Mouse (Mus musculus) liver, postnatal 0 days (tissue): ENCODE results near the gene Pnpla8. TPM values are rescaled to one million over a fixed set of nuclear protein-coding genes. Genes with fewer than 3 reads are reported as not detected.

Experiments used
- ATAC-seq: fragments of 200-750 bp; cut with Nextera tagmentation; 2 replicates; pipeline ENCODE4 v1.8.0; 2017; ENCODE audit warnings: mild to moderate bottlenecking, moderate library complexity
- DNase-seq: peaks from one replicate; pipeline ENCODE4 v3.0.0-alpha.2; 2016
- H3K27ac ChIP-seq: fragments of 300-500 bp; sonication (generic); 2 replicates; pipeline ENCODE4 v1.5.1; 2014; ENCODE audit warnings: antibody characterized with exemption, moderate library complexity, mild to moderate bottlenecking, low read depth
- H3K27me3 ChIP-seq: fragments of 300-500 bp; sonication (generic); 2 replicates; pipeline ENCODE4 v1.6.1; 2014; ENCODE audit warnings: low read length, control low read depth, mixed read lengths; ENCODE audit not compliant: insufficient read depth
- H3K36me3 ChIP-seq: fragments of 300-500 bp; sonication (generic); replicated peaks from 2 replicates; pipeline ENCODE4 v1.6.1; 2014; ENCODE audit warnings: mild to moderate bottlenecking, control low read depth, low read length, moderate library complexity, mixed read lengths; ENCODE audit not compliant: insufficient read depth
- H3K4me1 ChIP-seq: fragments of 300-500 bp; sonication (generic); 2 replicates; pipeline ENCODE4 v1.6.1; 2014; ENCODE audit warnings: antibody characterized with exemption, mild to moderate bottlenecking, control low read depth; ENCODE audit not compliant: insufficient read depth
- H3K4me2 ChIP-seq: fragments of 300-500 bp; sonication (generic); 2 replicates; pipeline ENCODE4 v1.6.1; 2014; ENCODE audit warnings: low read depth, mild to moderate bottlenecking, low read length, moderate library complexity, mixed read lengths
- H3K4me3 ChIP-seq: fragments of 300-500 bp; sonication (generic); 2 replicates; pipeline ENCODE4 v1.5.1; 2014; ENCODE audit warnings: low read depth, low read length
- H3K9ac ChIP-seq: fragments of 300-500 bp; sonication (generic); replicated peaks from 2 replicates; pipeline ENCODE4 v1.6.1; 2014; ENCODE audit warnings: mild to moderate bottlenecking, moderate library complexity
- H3K9me3 ChIP-seq: fragments of 300-500 bp; sonication (generic); 2 replicates; pipeline ENCODE4 v1.6.1; 2016; ENCODE audit warnings: mild to moderate bottlenecking, control low read depth, low read length, mixed read lengths
- CTCF ChIP-seq: sonication (generic); IDR thresholded peaks from 2 replicates; pipeline ENCODE4 v1.5.1; 2016; ENCODE audit warnings: antibody characterized with exemption, low read depth
- EP300 ChIP-seq: IDR thresholded peaks from 2 replicates; pipeline ENCODE4 v1.6.1; 2016; ENCODE audit warnings: antibody characterized with exemption, low read depth, mild to moderate bottlenecking
- WGBS: fragments of 180-500 bp; shearing (Covaris S2); extraction: QIAGEN DNeasy Blood & Tissue Kit; methylation state at CpG from one replicate; pipeline ENCODE4 v1.1.7; 2014; ENCODE audit not compliant: insufficient replicate concordance; 5-methylcytosine and 5-hydroxymethylcytosine counted together
- polyA plus RNA-seq: library from polyadenylated mRNA; unstranded; fragments of >200 nt; fragmentation: Nextera tagmentation; extraction: Ambion mirVana; gene quantifications from 2 replicates; pipeline ENCODE4 v1.2.1, GENCODE M21; 2015

Pnpla8 gene
- polyA plus RNA-seq, 1 experiment from 2014 or later = 49.6 TPM

DNA sequence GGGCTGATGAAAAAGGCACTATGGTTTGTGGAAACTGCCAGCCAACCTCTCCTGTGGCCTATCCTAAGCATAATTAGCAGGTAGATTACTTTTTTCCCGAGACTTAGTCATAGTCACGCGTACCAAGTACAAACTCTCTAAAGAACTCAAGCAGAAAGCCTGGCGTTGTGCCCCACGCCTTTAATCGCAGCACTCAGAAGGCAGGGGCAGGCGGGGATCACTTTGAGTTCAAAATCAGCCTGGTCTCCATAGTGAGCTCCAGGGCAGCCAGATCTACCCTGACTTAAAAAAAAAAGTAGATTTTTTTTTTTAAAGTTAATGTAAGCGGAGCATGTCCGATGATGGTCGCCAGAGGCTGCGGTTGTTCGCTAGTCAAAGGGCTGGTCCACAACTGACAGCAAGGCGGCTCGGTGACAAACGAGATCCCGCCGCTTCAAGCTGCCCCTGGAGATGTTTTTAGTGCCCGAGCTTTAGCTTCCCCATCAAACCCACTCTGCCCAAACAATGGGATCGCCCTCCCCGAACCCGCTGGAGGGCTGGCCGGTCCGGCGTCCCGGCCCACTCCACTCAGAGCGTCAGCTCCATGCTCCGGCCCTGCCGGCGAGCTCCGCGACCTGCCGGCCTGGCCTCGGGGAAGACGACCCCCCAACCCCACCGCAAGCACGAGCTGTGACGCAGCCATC is 11.9 kb upstream of the Pnpla8 start:
- WGBS = under 1% methylated on average over 34 of the region's 37 CpGs
- H3K36me3 ChIP-seq = peaks cover 5% of the 10 kb centered on the region; the same call in 1 of the 2 replicates

DNA sequence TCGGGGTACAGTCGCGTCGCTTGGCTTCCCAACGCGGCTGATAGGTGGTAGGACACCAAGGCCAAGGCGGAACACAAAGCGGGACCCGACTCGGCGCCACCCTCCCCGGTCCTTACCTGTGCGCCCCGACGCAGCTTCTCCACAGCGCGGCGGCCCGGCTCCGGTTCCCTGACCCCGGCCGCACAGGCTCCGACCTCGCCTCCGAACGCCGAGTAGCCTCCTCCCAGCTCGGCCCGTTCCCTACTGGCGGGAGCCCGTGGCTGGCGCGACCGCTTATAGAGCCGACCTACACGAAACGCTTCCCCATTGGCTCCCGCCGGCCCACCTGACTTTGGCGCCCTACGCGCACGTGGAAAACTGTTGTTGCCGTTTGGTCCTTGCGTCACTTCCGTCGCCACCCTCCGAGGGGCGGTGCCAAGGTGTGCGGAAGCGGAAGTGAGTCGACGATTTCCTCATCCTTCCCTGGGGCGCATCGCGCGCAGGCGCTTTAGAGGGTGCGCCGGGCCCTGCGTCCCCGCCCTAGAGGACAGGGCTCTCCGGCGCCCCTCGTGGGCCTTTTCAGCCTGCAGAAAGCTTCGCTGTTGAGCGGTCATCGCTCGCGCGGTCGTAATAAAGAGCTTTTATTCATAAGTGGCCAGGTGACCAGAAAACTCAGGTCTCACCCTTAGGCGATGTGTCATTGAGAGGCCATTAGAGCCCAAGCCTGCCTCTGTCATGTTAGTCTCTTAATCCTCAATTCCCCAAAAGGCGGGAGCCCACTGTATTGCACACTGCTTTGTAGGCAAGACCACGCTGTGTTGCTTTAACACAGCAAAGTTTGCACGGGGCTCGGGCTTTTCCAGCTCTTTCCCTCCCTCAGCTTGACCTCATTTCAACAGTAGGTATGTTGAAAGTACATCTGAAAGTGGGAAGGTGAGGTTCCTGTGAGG is 11.1 kb upstream of the Pnpla8 start, which contains the start of gene Dnajb9:
Gene Dnajb9 (minus strand): TSS at position 503 of the 929 bp plus-strand sequence.
- peak within 1 kb of the TSS; percentile 90 for H3K4me2 ChIP-seq
- 2% methylated on average over 71 of the region's 77 CpGs for WGBS

More for the DNA sequence above, 11.9 kb upstream of the Pnpla8 start:
- H3K9ac ChIP-seq = peak overlapping the region; percentile 97
- H3K4me1 ChIP-seq = peaks cover 10% of the 10 kb centered on the region
- no peak for TF ChIP-seq EP300
- peak; percentile 17; the same call in 1 of the 2 replicates for TF ChIP-seq CTCF
- peak overlapping the region; percentile 96 for H3K27ac ChIP-seq
- no peak for DNase-seq
- no peaks in the 10 kb centered on the region for H3K9me3 ChIP-seq
- peak overlapping the region; percentile 92 for H3K4me3 ChIP-seq
- H3K4me2 ChIP-seq = peak overlapping the region; percentile 90
- ATAC-seq = peak; percentile 19; the same call in 1 of the 2 replicates
- H3K27me3 ChIP-seq = no peaks in the 10 kb centered on the region

DNA sequence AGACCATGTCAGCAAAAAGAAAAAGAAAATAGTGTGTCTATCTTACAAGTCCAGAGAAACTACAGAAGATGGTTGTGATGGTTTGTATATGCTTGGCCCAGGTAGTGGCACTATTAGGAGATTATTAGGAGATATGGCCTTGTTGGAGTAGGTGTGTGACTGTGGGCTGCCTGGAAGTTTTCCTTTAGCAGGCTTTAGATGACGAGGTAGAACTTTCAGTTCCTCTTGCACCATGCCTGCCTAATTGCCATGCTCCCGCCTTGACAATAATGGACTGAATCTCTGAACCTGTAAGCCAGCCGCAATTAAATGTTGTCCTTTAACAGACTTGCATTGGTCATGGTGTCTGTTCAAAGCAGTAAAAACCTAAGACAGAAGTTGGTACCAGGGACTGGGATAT is 9.6 kb upstream of the Pnpla8 start:
- Histone ChIP-seq H3K4me1 (peaks cover 10% of the 10 kb centered on the region), H3K36me3 (no peaks in the 10 kb centered on the region), H3K4me3 (no peak overlapping the region), H3K9ac (no peak overlapping the region), H3K9me3 (no peaks in the 10 kb centered on the region), H3K4me2 (no peak overlapping the region), H3K27ac (no peak overlapping the region), H3K27me3 (no peaks in the 10 kb centered on the region)
- DNase-seq = no peak
- no peak for TF ChIP-seq CTCF
- no peak for TF ChIP-seq EP300
- ATAC-seq = no peak
- 82% methylated on average over 3 of the region's 3 CpGs for WGBS

More for the DNA sequence above, 11.1 kb upstream of the Pnpla8 start, which contains the start of gene Dnajb9:
- H3K9me3 ChIP-seq = no peaks in the 10 kb centered on the region
- H3K4me1 ChIP-seq = peaks cover 10% of the 10 kb centered on the region
- peaks cover 5% of the 10 kb centered on the region; the same call in 1 of the 2 replicates for H3K36me3 ChIP-seq
- peak; percentile 99 for DNase-seq
- peak within 1 kb of the TSS; percentile 97 for H3K9ac ChIP-seq
- peak within 1 kb of the TSS; percentile 96 for H3K27ac ChIP-seq
- peak within 1 kb of the TSS; percentile 92 for H3K4me3 ChIP-seq
- ATAC-seq = peak; percentile 98
- TF ChIP-seq CTCF (peak; percentile 87), EP300 (peak; percentile 73; the same call in 1 of the 2 replicates)
- no peaks in the 10 kb centered on the region for H3K27me3 ChIP-seq

DNA sequence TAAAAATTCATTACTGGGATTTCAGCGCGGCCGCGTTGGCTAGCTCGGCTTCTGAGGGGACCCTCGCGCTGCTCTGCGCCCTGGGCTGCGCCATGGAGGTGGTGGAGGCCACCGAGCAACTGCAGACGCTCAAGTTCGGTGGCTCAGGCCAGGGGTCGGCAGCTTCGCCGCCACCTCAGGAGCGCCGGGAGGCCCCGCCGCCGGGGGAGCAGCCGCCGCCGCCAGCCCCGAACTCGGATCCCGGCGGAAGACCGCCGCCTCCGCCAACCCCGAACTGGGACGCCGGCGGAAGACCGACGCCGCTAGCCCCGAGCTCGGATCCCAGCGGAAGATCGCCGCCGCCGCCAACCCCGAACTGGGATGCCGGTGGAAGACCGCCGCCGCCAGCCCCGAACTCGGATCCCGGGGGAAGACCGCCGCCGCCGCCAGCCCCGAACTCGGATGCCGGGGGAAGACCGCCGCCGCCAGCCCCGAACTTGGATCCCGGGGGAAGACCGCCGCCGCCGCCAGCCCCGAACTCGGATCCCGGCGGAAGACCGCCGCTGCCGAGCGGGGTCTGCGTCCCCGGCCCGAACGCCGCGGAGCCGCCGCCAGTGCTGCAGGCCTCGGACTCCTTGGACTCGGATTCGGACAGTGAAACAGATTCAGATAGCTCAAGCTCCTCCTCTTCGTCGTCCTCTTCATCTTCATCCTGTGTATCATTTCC is 634 bp downstream of the Pnpla8 start:
- TF ChIP-seq EP300 (no peak), CTCF (no peak)
- 2% methylated on average over 70 of the region's 89 CpGs for WGBS
- DNase-seq (peak; percentile 19), ATAC-seq (no peak)
- H3K36me3 ChIP-seq = no peaks in the 10 kb centered on the region
- peak overlapping the region; percentile 82 for H3K4me2 ChIP-seq
- H3K9me3 ChIP-seq = no peaks in the 10 kb centered on the region
- peak overlapping the region; percentile 67 for H3K9ac ChIP-seq
- no peak overlapping the region for H3K27ac ChIP-seq
- H3K4me1 ChIP-seq = no peaks in the 10 kb centered on the region
- H3K27me3 ChIP-seq = peaks cover 7% of the 10 kb centered on the region; the same call in 1 of the 2 replicates
- H3K4me3 ChIP-seq = peak overlapping the region; percentile 59

DNA sequence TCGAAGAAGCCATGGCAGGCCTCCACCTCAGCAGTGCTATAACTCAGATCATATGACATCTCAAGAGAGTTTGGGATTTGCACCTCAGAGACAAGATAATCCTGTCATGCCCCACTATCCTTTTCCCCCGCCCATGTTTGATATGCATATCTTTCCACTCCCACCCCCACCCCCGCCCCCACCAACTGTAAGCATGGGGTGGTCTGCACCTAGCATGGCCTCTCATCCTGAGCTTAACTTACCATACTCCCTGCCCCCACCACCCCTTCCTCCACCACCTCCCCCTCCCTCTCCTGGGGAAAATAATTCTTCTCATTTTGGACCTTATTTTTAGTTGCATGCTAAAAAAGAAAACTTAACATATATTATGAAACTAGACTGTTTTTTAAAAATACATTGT is 1.9 kb downstream of the Pnpla8 start:
- Histone ChIP-seq H3K9me3 (no peaks in the 10 kb centered on the region), H3K4me2 (no peak overlapping the region), H3K27ac (no peak overlapping the region), H3K9ac (no peak overlapping the region), H3K27me3 (peaks cover 7% of the 10 kb centered on the region; the same call in 1 of the 2 replicates), H3K4me1 (no peaks in the 10 kb centered on the region), H3K4me3 (no peak overlapping the region), H3K36me3 (no peaks in the 10 kb centered on the region)
- DNase-seq = no peak
- TF ChIP-seq CTCF (no peak), EP300 (no peak)
- WGBS = 68% methylated on average over 3 of the region's 3 CpGs
- no peak for ATAC-seq
